ENCODE assay signal across 9 mouse cellular contexts in genomic region chr8:109920406-109921390, GRCm38 (mm10). TPM values are rescaled to one million over a fixed set of nuclear protein-coding genes. Genes with fewer than 3 reads are reported as not detected.
DNase-seq lines count a peak whose midpoint lies in the region; ATAC-seq lines count a peak whose summit lies in the region.
"Had no signal": no experiment of that assay in that cellular context is flagged by ENCODE, and none has a peak within 500 bp of the region (broad histone marks: within the 10 kb centered on the region; RNA-seq: fewer than 3 reads in every experiment).

No protein-coding gene starts in this region.

- no peak overlapping the region for H3K4me2 ChIP-seq in hindbrain, embryonic 15.5 days
- no peak overlapping the region for H3K4me2 ChIP-seq in hindbrain, embryonic 13.5 days

- 0 out of 2 replicates have a peak, but pooled peaks cover 4% of the 10 kb centered on the region for H3K4me1 ChIP-seq in hindbrain, embryonic 15.5 days (replicated peaks)
- H3K4me1 ChIP-seq in hindbrain, embryonic 13.5 days (replicated peaks) = peaks cover 6% of the 10 kb centered on the region

- no peaks in the 10 kb centered on the region for H3K27me3 ChIP-seq in hindbrain, embryonic 15.5 days
- no peaks in the 10 kb centered on the region for H3K27me3 ChIP-seq in hindbrain, embryonic 13.5 days

- ATAC-seq in hindbrain, embryonic 15.5 days (ENCODE audit: low FRiP score, low read depth) = no peak
- no peak for ATAC-seq in hindbrain, embryonic 13.5 days (ENCODE audit: low FRiP score)

- peaks cover 33% of the 10 kb centered on the region for H3K36me3 ChIP-seq in hindbrain, embryonic 15.5 days
- H3K36me3 ChIP-seq in hindbrain, embryonic 13.5 days = peaks cover 50% of the 10 kb centered on the region

- H3K9me3 ChIP-seq in hindbrain, embryonic 15.5 days = no peaks in the 10 kb centered on the region
- H3K9me3 ChIP-seq in hindbrain, embryonic 13.5 days = no peaks in the 10 kb centered on the region

- H3K9ac ChIP-seq in hindbrain, embryonic 15.5 days = no peak overlapping the region
- H3K9ac ChIP-seq in hindbrain, embryonic 13.5 days = no peak overlapping the region

- DNase-seq in adrenal gland, adult (ENCODE audit: inconsistent age in 2 of 2, low spot score in 1 of 2) = peak; percentile 21 to 31
- no peak for DNase-seq in adrenal gland, postnatal 4 days (ENCODE audit: low spot score in 2 of 2)
- DNase-seq in 416B (ENCODE audit: low read depth) = peak; percentile 13
- peak; percentile 30 to 50 for DNase-seq in cerebellum, postnatal 14 days
- no peak for DNase-seq in spleen, postnatal 14 days (ENCODE audit: low spot score in 2 of 2)
- DNase-seq in kidney, adult 8-10 months = no peak

- H3K27ac ChIP-seq in hindbrain, embryonic 15.5 days (replicated peaks) = 0 out of 2 replicates have a peak overlapping the region, but pooled peaks have one; percentile 13
- no peak overlapping the region for H3K27ac ChIP-seq in hindbrain, embryonic 13.5 days
- H3K27ac ChIP-seq: layer of hippocampus, adult 2 months had no signal

- WGBS in hindbrain, embryonic 15.5 days = 70% methylated on average over 8 of the region's 8 CpGs
- 85% methylated on average over 8 of the region's 8 CpGs for WGBS in hindbrain, embryonic 13.5 days

- H3K4me3 ChIP-seq in hindbrain, embryonic 15.5 days = no peak overlapping the region
- no peak overlapping the region for H3K4me3 ChIP-seq in hindbrain, embryonic 13.5 days
- H3K4me3 ChIP-seq: layer of hippocampus, adult 2 months had no signal

RNA-seq across cellular contexts. Expression of gene Marveld3, which starts 41.3 kb away (rescaled TPM):
- 1 to 10 TPM in 1 of 2 experiments, under 1 TPM in 1; 0.25 to 1.6 TPM for total RNA-seq in adrenal gland, postnatal 4 days (2021)
- 1.6 and 2.2 TPM in 2 replicates for polyA plus RNA-seq in hindbrain, embryonic 15.5 days (2015; fragmentation: Nextera tagmentation; extraction: Ambion mirVana)
- 1.2 and 2.0 TPM in 2 replicates for polyA plus RNA-seq in hindbrain, embryonic 13.5 days (2015; fragmentation: Nextera tagmentation; extraction: Ambion mirVana)

RNA-seq across cellular contexts. Expression of gene Phlpp2, which starts 52.4 kb away (rescaled TPM):
- total RNA-seq in adrenal gland, postnatal 4 days (2021) = 10 to 100 TPM; 11.3 to 12.2 TPM
- 4.4 and 5.3 TPM in 2 replicates for polyA plus RNA-seq in hindbrain, embryonic 15.5 days (2015; fragmentation: Nextera tagmentation; extraction: Ambion mirVana)
- 3.8 and 4.1 TPM in 2 replicates for polyA plus RNA-seq in hindbrain, embryonic 13.5 days (2015; fragmentation: Nextera tagmentation; extraction: Ambion mirVana)

Comparison
In these comparisons a context has a peak if more than half of its experiments do, and no peak if none do; other contexts are left out.
1. DNase-seq: peak in adrenal gland, adult (2 of 2), 416B (single experiment) and cerebellum, postnatal 14 days (2 of 2); none in adrenal gland, postnatal 4 days (0 of 2), spleen, postnatal 14 days (0 of 2) and kidney, adult 8-10 months (0 of 2).